Mouse (Mus musculus): Measurements from ENCODE around the gene Cpt2.

The Cpt2 gene

GRCm38 (mm10) chr4:107920336-107920735 is 3.1 kb downstream of the Cpt2 start:
- no peak for DNase-seq (ENCODE audit: low read depth)

- no peak for DNase-seq (ENCODE audit: low read depth)
Measured at GRCm38 (mm10) chr4:107910020-107910419, 13.4 kb downstream of the Cpt2 start.

GRCm38 (mm10) chr4:107906561-107906960 is 16.8 kb downstream of the Cpt2 start:
- no peak for DNase-seq (ENCODE audit: low read depth)

GRCm38 (mm10) chr4:107904252-107904651 is 19.2 kb downstream of the Cpt2 start:
- no peak for DNase-seq (ENCODE audit: low read depth)

- no peak for DNase-seq (ENCODE audit: low read depth)
Measured at GRCm38 (mm10) chr4:107900206-107900605, 23.2 kb downstream of the Cpt2 start.

- DNase-seq (ENCODE audit: low read depth): no peak
Measured at GRCm38 (mm10) chr4:107899211-107899927, 24.0 kb downstream of the Cpt2 start.

- peak; percentile 50 for DNase-seq (ENCODE audit: low read depth)
Measured at GRCm38 (mm10) chr4:107892663-107893062, 30.7 kb downstream of the Cpt2 start.

- peak; percentile 95 for DNase-seq (ENCODE audit: low read depth)
Measured at GRCm38 (mm10) chr4:107889731-107890432, 33.5 kb downstream of the Cpt2 start, which contains the start of gene 0610037L13Rik. 0610037L13Rik (plus strand) TSS chr4:107889813.

- no peak for DNase-seq (ENCODE audit: low read depth)
Measured at GRCm38 (mm10) chr4:107889385-107889730, 34.1 kb downstream of the Cpt2 start.

- no peak for DNase-seq (ENCODE audit: low read depth)
Measured at GRCm38 (mm10) chr4:107886371-107886770, 37.0 kb downstream of the Cpt2 start.

GRCm38 (mm10) chr4:107881631-107882030 is 41.8 kb downstream of the Cpt2 start:
- DNase-seq (ENCODE audit: low read depth): no peak

- DNase-seq (ENCODE audit: low read depth): peak; percentile 97
Measured at GRCm38 (mm10) chr4:107879254-107880050, 44.0 kb downstream of the Cpt2 start, which contains the start of gene Magoh. Magoh (plus strand) TSS chr4:107879755.

- DNase-seq (ENCODE audit: low read depth): no peak
Measured at GRCm38 (mm10) chr4:107864866-107865265, 58.5 kb downstream of the Cpt2 start.

GRCm38 (mm10) chr4:107858995-107859394 is 64.4 kb downstream of the Cpt2 start:
- DNase-seq (ENCODE audit: low read depth): no peak

- DNase-seq (ENCODE audit: low read depth): no peak
Measured at GRCm38 (mm10) chr4:107856958-107857686, 66.3 kb downstream of the Cpt2 start.
